Mouse (Mus musculus) limb, embryonic 12.5 days (tissue): ENCODE data around the gene Afg1l. TPM values are rescaled to one million over a fixed set of nuclear protein-coding genes. Genes with fewer than 3 reads are reported as not detected.

Experiments used
- ATAC-seq: fragments of 200-750 bp; cut with Nextera tagmentation; 2 replicates; pipeline ENCODE4 v1.8.0; 2017; ENCODE audit warnings: low read depth, moderate TSS enrichment; ENCODE audit not compliant: insufficient number of reproducible peaks, insufficient read depth, low FRiP score, low TSS enrichment
- H3K27ac ChIP-seq: fragments of 300-500 bp; sonication (generic); 2 replicates; pipeline ENCODE4 v1.5.1; 2016; ENCODE audit warnings: mild to moderate bottlenecking, moderate library complexity
- H3K27me3 ChIP-seq: fragments of 300-500 bp; sonication (generic); 2 replicates; pipeline ENCODE4 v1.6.1; 2016; ENCODE audit warnings: mild to moderate bottlenecking, moderate library complexity
- H3K36me3 ChIP-seq: fragments of 300-500 bp; sonication (generic); 2 replicates; pipeline ENCODE4 v1.6.1; 2016; ENCODE audit warnings: mild to moderate bottlenecking, moderate library complexity
- H3K4me1 ChIP-seq: fragments of 300-500 bp; sonication (generic); replicated peaks from 2 replicates; pipeline ENCODE4 v1.6.1; 2016
- H3K4me2 ChIP-seq: fragments of 300-500 bp; sonication (generic); 2 replicates; pipeline ENCODE4 v1.6.1; 2016; ENCODE audit warnings: mild to moderate bottlenecking, moderate library complexity
- H3K4me3 ChIP-seq: fragments of 300-500 bp; sonication (generic); replicated peaks from 2 replicates; pipeline ENCODE4 v1.5.1; 2016; ENCODE audit warnings: mild to moderate bottlenecking
- H3K9ac ChIP-seq: fragments of 300-500 bp; sonication (generic); replicated peaks from 2 replicates; pipeline ENCODE4 v1.6.1; 2016; ENCODE audit warnings: mild to moderate bottlenecking, moderate library complexity
- H3K9me3 ChIP-seq: fragments of 300-500 bp; sonication (generic); 2 replicates; pipeline ENCODE4 v1.6.1; 2016; ENCODE audit warnings: mild to moderate bottlenecking, moderate library complexity
- WGBS: fragments of 180-500 bp; shearing (Covaris S2); methylation state at CpG from one replicate; pipeline ENCODE4 v1.1.7; 2016; 5-methylcytosine and 5-hydroxymethylcytosine counted together
- polyA plus RNA-seq: library from polyadenylated mRNA; unstranded; fragments of >200 nt; fragmentation: Nextera tagmentation; extraction: Ambion mirVana; gene quantifications from 2 replicates; pipeline ENCODE4 v1.2.1, GENCODE M21; 2016

The Afg1l gene
- polyA plus RNA-seq, 1 experiment from 2014 or later = 5.4 TPM

DNA sequence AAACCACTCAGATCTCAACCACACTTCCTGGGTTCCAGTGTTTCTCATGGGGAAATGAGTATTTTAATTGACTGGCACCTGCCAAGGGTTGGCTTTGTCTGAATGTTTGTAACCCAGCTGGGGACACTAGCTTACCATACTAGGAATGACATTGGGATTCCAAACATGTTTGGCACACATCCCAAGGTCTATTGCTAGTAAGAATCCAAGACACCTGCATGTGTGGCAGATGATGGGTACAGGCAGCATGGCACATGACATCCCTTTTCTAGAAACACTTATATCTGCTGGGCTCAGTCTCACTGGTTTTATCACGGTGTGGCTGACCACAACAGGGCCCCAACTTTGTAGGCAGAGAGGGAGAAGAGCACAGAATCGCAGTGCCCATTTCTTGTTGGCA is 184.0 kb downstream of the Afg1l start:
- Histone ChIP-seq H3K4me2 (no peak overlapping the region), H3K9ac (no peak overlapping the region), H3K9me3 (no peaks in the 10 kb centered on the region), H3K27me3 (no peaks in the 10 kb centered on the region), H3K4me3 (no peak overlapping the region), H3K36me3 (no peaks in the 10 kb centered on the region), H3K4me1 (no peaks in the 10 kb centered on the region), H3K27ac (no peak overlapping the region)
- no peak for ATAC-seq
- WGBS = 64% methylated on average over 2 of the region's 2 CpGs

DNA sequence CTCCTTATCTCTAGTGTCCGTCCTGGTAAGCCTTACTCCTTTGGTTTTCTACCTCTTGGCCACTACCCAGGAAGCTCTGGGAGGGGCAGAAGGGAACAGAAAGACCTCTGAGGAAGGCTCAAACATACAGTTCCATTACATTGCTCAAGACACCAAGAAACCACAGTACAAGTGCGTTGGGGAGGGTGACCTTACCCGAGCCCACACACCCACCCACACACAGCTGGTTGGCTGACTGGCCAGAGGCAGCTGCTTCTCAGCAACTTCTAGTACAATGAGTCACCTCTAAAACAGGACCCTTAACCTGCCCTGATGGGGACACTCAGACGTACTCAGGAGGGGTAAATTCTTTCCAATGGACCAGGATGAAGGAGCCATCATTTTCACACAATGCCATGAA is 184.5 kb downstream of the Afg1l start:
- whole genome bisulfite sequencing = 74% methylated on average over 4 of the region's 4 CpGs

DNA sequence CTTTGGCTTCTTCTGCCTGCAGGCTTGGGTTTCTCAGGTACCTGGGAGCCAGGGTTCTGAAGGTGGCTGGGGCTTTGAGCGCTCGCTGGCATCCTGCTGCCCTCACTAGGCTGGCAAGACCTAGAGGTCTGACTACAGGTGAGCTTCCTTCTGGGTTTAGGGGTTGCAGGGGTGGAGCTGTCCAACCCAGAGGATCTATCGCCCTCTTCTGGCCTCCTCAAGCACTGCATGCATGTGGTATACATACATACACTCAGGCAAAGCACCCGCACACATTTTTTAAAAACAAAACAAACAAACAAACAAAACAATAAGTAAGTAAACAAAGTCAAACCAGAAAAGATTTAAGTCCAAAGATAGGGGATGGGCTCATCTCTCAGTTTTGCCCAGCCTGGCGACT is 187.0 kb downstream of the Afg1l start:
- 66% methylated on average over 5 of the region's 5 CpGs for WGBS
- peak; percentile 56; the same call in 1 of the 2 replicates for ATAC-seq
- H3K4me1 ChIP-seq = no peaks in the 10 kb centered on the region
- no peaks in the 10 kb centered on the region for H3K27me3 ChIP-seq
- H3K27ac ChIP-seq = no peak overlapping the region
- peaks cover 4% of the 10 kb centered on the region for H3K9me3 ChIP-seq
- no peak overlapping the region for H3K4me3 ChIP-seq
- no peak overlapping the region for H3K4me2 ChIP-seq
- H3K9ac ChIP-seq = no peak overlapping the region
- H3K36me3 ChIP-seq = no peaks in the 10 kb centered on the region

More for the DNA sequence above, 184.5 kb downstream of the Afg1l start:
- ATAC-seq = no peak
- Histone ChIP-seq H3K9me3 (no peaks in the 10 kb centered on the region), H3K4me1 (no peaks in the 10 kb centered on the region), H3K9ac (no peak overlapping the region), H3K27ac (no peak overlapping the region), H3K27me3 (no peaks in the 10 kb centered on the region), H3K36me3 (no peaks in the 10 kb centered on the region), H3K4me3 (no peak overlapping the region), H3K4me2 (no peak overlapping the region)

DNA sequence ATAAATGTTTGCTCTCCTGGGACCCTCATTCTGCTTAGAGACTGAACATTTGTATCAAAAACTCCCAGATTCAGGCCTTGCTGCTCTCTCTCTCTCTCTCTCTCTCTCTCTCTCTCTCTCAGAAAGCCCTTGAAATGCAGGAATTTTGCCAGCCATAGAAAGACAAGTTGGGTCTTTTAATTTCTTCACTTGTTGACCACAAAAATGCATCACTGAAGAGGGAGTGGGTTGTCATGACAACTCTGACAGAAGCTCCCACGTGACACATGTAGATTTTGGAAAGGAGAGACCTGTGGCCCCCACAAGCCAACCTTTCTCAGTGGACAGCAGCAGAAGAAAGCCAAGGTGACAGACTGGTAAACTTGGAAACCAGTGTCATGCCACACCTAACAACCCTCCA is 190.7 kb downstream of the Afg1l start:
- Histone ChIP-seq H3K27me3 (no peaks in the 10 kb centered on the region), H3K4me1 (no peaks in the 10 kb centered on the region), H3K4me2 (no peak overlapping the region), H3K9me3 (peaks cover 19% of the 10 kb centered on the region), H3K36me3 (no peaks in the 10 kb centered on the region), H3K4me3 (no peak overlapping the region), H3K27ac (no peak overlapping the region), H3K9ac (no peak overlapping the region)
- ATAC-seq = no peak
- 81% methylated on average over 1 of the region's 1 CpGs for WGBS

DNA sequence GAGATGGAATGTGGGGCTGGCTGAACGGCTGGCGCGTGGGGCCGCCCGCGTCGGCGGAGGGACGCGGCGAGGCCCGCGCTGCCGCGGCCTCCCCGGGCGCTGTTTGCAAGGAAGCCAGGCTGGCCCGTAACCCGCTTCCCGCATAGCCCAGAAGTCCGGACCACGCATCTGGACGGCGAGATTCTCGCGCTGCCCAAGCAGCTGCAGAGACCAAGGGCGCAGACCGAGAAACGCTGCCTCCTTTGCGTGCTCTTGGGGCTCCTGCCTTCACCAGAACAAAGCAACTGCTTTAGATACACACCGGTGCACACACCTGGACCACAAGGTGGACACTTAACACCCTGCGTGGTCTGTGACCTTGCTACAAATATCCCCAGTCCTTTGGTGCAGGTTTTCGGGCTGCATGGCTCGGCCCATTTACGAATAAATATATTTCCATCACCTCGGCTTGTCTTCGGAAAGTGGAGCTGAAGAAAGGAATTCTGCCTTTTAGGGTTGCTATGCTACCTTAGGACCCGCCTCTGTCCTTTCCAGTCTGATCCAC is 200.0 kb downstream of the Afg1l start:
- WGBS = 1% methylated on average over 38 of the region's 38 CpGs
- H3K27ac ChIP-seq = peak overlapping the region; percentile 97
- peaks cover 26% of the 10 kb centered on the region for H3K4me1 ChIP-seq
- no peaks in the 10 kb centered on the region for H3K9me3 ChIP-seq
- peak overlapping the region; percentile 96 for H3K4me2 ChIP-seq
- peak overlapping the region; percentile 67 for H3K9ac ChIP-seq
- H3K27me3 ChIP-seq = peaks cover 18% of the 10 kb centered on the region
- peak overlapping the region; percentile 82 for H3K4me3 ChIP-seq
- ATAC-seq = peak; percentile 8
- H3K36me3 ChIP-seq = no peaks in the 10 kb centered on the region

DNA sequence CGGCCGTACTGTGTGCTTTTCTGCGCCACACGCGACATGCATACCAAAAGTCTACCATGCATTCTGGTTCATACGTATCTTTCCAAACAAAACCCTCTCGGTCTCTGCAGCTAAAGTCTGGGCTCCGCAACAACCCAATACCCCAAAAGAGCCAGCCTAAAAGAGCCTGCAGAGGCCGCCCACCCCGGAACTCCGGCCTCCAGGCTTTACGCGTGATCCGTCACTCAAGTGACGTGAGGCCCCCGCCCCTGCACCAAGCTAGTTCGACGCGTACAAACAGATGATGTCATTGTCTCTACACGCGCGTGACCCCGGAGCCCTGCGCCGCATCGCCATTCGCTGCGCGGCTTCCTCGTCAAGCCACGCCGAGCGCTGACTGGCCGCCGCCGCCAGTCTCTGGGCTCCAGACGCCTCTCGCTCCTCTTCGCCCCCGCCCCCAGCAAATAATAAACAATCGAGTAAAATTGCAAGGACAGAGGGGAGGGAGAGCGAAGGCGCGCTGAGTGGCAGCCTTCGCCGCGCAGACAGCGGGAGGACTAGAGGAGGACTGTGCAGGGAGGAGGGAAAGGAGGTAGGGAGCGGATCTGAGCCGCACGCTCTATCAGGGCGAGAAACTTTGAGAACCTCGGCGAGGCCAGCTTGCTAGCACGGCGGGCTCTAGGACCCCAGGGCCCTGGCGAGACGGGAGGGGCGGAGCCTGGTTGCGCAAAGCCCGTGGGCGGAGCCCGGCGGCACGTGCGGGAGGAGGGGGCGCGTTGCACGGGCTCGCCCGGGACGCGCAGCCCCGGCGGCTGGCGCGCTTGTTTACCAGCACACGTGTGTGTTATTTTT is 200.7 kb downstream of the Afg1l start:
- ATAC-seq = peak; percentile 91
- Histone ChIP-seq H3K27ac (peak overlapping the region; percentile 97), H3K27me3 (peaks cover 20% of the 10 kb centered on the region), H3K4me1 (peaks cover 27% of the 10 kb centered on the region), H3K36me3 (no peaks in the 10 kb centered on the region), H3K4me3 (peak overlapping the region; percentile 82), H3K9me3 (no peaks in the 10 kb centered on the region), H3K4me2 (peak overlapping the region; percentile 96), H3K9ac (peak overlapping the region; percentile 81)
- WGBS = under 1% methylated on average over 76 of the region's 78 CpGs

DNA sequence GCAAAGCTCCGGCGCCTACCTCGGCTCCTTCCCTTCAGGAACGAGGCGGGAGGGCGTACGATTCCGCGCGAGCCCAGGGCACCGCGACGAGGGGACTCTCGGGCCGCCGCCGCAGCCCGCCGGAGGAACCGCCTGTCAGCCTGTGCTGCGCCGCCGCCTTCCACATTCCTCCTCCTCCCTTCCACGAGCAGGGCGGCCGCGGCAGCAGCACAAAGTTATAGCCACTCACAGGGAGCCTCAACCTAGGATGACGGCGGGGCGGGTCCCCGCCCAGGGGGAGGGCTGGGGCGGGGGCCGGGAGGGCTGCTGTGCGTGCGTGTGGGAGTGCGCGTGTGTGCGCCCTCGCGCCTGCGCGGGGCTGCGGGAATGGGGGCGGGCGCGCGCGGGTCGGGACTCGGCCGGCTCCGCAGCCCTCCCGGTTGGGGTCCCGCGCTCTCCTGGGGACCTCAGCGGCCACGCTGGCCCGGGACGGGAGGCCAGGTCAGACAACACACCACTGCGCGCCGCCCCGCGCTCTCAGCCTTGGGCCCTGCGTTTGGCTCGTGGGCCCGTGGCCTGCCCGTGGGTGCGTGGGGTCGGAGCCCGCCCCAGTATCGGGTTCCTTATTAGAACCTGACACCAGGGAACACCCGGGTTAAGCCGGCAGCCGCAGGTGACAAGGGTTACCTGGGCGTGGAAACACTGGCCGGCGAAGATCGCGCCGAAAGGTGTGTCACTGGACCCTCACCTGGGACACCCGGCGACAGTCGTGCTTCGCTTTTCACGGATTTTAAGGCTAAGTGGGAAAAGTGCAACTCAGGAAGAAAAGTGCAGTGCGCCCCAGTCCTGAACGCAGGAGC is 201.6 kb downstream of the Afg1l start, which contains the start of gene Foxo3:
TSS of gene Foxo3 (minus strand) at position 249 of the 839 bp plus-strand sequence.
- WGBS = 1% methylated on average over 81 of the region's 88 CpGs
- H3K4me2 ChIP-seq = peak within 1 kb of the TSS; percentile 96
- peak within 1 kb of the TSS; percentile 97 for H3K27ac ChIP-seq
- H3K27me3 ChIP-seq = peaks cover 20% of the 10 kb centered on the region
- H3K36me3 ChIP-seq = no peaks in the 10 kb centered on the region
- peak within 1 kb of the TSS; percentile 82 for H3K4me3 ChIP-seq
- H3K9me3 ChIP-seq = no peaks in the 10 kb centered on the region
- H3K4me1 ChIP-seq = peaks cover 36% of the 10 kb centered on the region
- H3K9ac ChIP-seq = peak within 1 kb of the TSS; percentile 81
- ATAC-seq = peak; percentile 69

DNA sequence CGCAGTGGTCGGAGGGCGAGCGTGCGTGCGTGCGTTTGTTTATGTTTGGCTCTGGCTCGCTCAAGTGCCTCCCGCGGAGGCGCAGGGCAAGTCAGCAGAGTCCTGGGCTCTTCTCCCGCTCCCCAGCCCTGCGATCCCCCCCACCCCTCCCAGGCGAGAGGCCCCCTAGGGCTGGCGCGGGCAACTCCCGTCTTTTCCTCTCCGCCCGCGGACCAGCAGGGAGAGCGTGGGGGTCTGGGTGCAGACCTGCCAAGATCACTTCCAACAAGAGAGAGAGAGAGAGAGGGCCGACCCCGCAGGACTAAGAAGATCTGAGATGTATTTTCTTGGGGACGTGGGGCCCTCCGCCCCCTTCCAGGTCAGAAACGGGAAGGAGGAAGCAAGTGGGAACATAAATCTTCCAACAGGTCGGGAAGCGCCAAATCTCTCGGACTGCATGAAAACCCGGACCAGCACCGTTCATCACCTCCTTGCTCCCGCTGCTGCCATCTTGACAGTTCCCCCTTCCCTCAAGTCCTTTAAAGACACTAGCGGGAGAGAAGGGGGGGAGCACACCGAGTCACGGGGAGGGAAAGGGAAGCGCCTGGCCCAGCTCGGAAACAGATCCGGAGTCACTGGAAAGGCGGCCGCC is 202.4 kb downstream of the Afg1l start:
- H3K4me2 ChIP-seq = peak overlapping the region; percentile 96
- peaks cover 20% of the 10 kb centered on the region for H3K27me3 ChIP-seq
- no peaks in the 10 kb centered on the region for H3K9me3 ChIP-seq
- H3K9ac ChIP-seq = peak overlapping the region; percentile 81
- no peaks in the 10 kb centered on the region for H3K36me3 ChIP-seq
- WGBS = under 1% methylated on average over 37 of the region's 40 CpGs
- H3K4me3 ChIP-seq = peak overlapping the region; percentile 82
- H3K4me1 ChIP-seq = peaks cover 43% of the 10 kb centered on the region
- H3K27ac ChIP-seq = peak overlapping the region; percentile 97
- no peak for ATAC-seq

DNA sequence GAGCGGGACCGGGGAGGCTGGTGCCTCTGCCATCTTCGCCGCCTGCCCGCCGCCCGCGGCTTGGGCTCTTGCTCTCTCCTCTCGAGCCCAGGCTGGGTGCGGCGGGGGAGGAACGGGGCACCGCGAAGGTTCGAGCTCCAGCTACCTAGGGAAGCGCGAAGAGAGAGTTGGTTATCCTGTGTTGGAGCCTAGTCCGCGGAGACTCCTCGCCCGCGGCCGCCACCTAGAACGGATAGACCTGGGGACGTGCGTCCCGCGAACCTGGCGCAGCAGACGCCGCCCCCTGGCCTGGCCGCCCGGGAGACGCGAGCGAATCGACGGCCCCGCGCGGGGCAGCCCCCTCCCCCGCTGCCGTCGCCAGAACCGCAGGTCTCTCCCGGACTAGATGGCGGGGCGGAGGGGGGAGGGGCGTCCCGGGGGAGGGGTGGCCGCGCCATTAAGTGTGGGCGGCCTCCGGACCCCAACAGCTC is 202.9 kb downstream of the Afg1l start:
- H3K9ac ChIP-seq = peak overlapping the region; percentile 81
- no peaks in the 10 kb centered on the region for H3K9me3 ChIP-seq
- 0% methylated on average over 47 of the region's 54 CpGs for WGBS
- H3K4me3 ChIP-seq = peak overlapping the region; percentile 82
- H3K36me3 ChIP-seq = no peaks in the 10 kb centered on the region
- peak overlapping the region; percentile 96 for H3K4me2 ChIP-seq
- peak overlapping the region; percentile 97 for H3K27ac ChIP-seq
- ATAC-seq = no peak
- H3K27me3 ChIP-seq = peaks cover 20% of the 10 kb centered on the region
- peaks cover 46% of the 10 kb centered on the region for H3K4me1 ChIP-seq

DNA sequence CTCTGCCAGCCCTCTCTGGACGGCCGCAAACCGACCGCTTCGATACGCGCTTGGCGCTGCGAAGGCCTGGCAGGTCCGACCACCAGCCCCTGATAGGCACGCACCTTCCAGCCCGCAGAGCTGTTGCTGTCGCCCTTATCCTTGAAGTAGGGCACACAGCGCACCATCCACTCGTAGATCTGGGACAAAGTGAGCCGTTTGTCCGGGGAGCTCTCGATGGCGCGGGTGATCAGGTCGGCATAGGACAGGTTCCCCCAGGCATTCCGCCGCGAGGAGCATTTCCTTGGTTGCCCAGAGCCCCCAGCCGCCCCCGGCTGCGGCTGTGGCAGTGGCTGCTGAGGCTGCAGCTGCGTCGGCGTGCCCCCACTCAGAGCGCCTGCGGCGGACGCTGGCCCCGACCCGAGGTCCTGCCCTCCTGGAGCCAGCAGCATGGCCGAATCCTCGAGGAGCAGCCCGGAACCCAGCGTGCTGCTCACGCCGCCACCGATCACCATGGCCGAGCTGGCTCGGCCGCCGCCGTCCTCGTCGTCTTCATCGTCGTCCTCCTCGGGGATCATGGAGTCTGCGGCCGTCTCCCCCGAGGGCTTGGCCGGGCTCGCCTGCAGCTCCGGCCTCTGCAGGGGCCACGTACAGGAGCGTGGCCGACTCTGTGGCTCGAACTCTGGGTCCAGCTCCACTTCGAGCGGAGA is 203.5 kb downstream of the Afg1l start:
- Histone ChIP-seq H3K36me3 (peaks cover 2% of the 10 kb centered on the region; the same call in 1 of the 2 replicates), H3K27me3 (peaks cover 20% of the 10 kb centered on the region), H3K9me3 (no peaks in the 10 kb centered on the region), H3K4me3 (peak overlapping the region; percentile 82), H3K4me1 (peaks cover 48% of the 10 kb centered on the region), H3K9ac (peak overlapping the region; percentile 81), H3K4me2 (peak overlapping the region; percentile 96), H3K27ac (peak overlapping the region; percentile 97)
- ATAC-seq = no peak
- WGBS = under 1% methylated on average over 65 of the region's 65 CpGs
